Mouse (Mus musculus) cerebellum, postnatal 36 days (tissue): ENCODE results near the gene Gnb1l.

Experiments
- DNase-seq, 2 experiments: peaks; one replicate each; pipeline ENCODE4 v3.0.0; 2021 to 2022; ENCODE audit warnings: mixed read lengths in 2 of 2

Gnb1l gene

GRCm38 (mm10) chr16:18551604-18552003 lies 53.1 kb downstream of the Gnb1l start:
- DNase-seq = no peak

- no peak for DNase-seq
These were observed 53.7 kb downstream of the Gnb1l start for GRCm38 (mm10) chr16:18552106-18552710.

- no peak for DNase-seq
These were observed 56.2 kb downstream of the Gnb1l start for GRCm38 (mm10) chr16:18554721-18555120.

GRCm38 (mm10) chr16:18555235-18555935 lies 56.9 kb downstream of the Gnb1l start:
- no peak for DNase-seq

- no peak for DNase-seq
These were observed 57.9 kb downstream of the Gnb1l start for GRCm38 (mm10) chr16:18556461-18556860.

- DNase-seq = no peak
These were observed 66.0 kb downstream of the Gnb1l start for GRCm38 (mm10) chr16:18564472-18564871.

- DNase-seq = no peak
These were observed 70.1 kb downstream of the Gnb1l start for GRCm38 (mm10) chr16:18568599-18568998.

GRCm38 (mm10) chr16:18574196-18574595 lies 75.7 kb downstream of the Gnb1l start:
- peak in 1 of 2 experiments; percentile 5 for DNase-seq

- no peak for DNase-seq
These were observed 78.6 kb downstream of the Gnb1l start for GRCm38 (mm10) chr16:18577071-18577470.

- no peak for DNase-seq
These were observed 79.2 kb downstream of the Gnb1l start for GRCm38 (mm10) chr16:18577599-18578160.

- no peak for DNase-seq
These were observed 81.9 kb downstream of the Gnb1l start for GRCm38 (mm10) chr16:18580389-18580788.

GRCm38 (mm10) chr16:18581050-18581622 lies 82.6 kb downstream of the Gnb1l start:
- DNase-seq = no peak

- DNase-seq = no peak
These were observed 83.2 kb downstream of the Gnb1l start for GRCm38 (mm10) chr16:18581623-18582205.

GRCm38 (mm10) chr16:18582426-18583148 lies 84.1 kb downstream of the Gnb1l start:
- DNase-seq = no peak

- no peak for DNase-seq
These were observed 84.7 kb downstream of the Gnb1l start for GRCm38 (mm10) chr16:18583169-18583568.

- no peak for DNase-seq
These were observed 85.3 kb downstream of the Gnb1l start for GRCm38 (mm10) chr16:18583673-18584357.

- DNase-seq = no peak
These were observed 86.5 kb downstream of the Gnb1l start for GRCm38 (mm10) chr16:18584901-18585510.

- no peak for DNase-seq
These were observed 87.2 kb downstream of the Gnb1l start for GRCm38 (mm10) chr16:18585676-18586075.

- no peak for DNase-seq
These were observed 87.8 kb downstream of the Gnb1l start for GRCm38 (mm10) chr16:18586076-18586905.

GRCm38 (mm10) chr16:18586906-18587546 lies 88.5 kb downstream of the Gnb1l start:
- no peak for DNase-seq
